Mouse (Mus musculus): ENCODE results near the gene Olfr661. TPM values are rescaled to one million over a fixed set of nuclear protein-coding genes. Genes with fewer than 3 reads are reported as not detected.

Gene Olfr661
- total RNA-seq (2021), result not detected

DNA sequence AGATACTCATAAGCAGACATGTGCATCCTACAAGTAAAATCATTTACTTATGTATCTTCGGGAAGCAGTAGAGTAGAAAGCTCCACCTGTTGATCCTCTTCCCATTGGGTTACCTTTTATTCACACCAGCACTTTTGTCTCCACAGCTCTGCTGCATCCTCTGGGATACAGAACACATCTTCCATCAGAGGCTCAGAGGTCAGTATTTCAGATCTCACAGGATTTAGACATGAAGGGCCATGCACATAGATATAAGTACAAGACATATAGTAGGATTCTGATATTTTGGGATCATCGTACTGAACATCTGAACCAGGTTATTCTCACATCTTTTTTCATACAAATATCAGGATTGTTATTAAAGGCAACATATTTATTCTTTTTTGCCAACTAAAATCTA, at the start of gene Olfr661:
Gene Olfr661 (plus strand): TSS at position 301 of the 400 bp plus-strand sequence.
- DNase-seq, result no peak
- intact Hi-C loops (cut with DNase I), result no loop called here

GRCm38 (mm10) chr7:104646841-104647482, 39.3 kb upstream of the Olfr661 start, which contains the start of gene Olfr658:
Gene Olfr658, minus strand, starts transcription at chr7:104647305.
- peak; percentile 46 for DNase-seq
- intact Hi-C loops (cut with DNase I), result no loop called here

DNA sequence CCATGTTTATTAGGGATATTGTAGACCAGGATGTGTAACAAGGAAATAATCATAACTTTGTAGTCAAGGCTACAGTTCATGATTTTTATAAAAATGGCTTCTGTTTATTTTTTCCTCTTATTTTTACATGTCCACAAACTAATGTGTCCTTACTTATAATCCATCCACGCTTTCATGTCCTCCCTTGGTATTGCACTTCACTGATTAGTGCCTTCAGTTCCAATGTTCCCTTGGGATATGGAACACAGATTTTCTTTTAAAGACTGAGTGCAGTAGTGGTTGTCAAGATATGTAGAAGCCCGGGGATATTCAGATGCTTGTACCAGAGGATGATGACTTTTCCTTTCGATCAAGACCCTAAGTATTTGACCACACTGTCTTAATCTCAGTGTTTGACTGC, 19.8 kb upstream of the Olfr661 start, which contains the start of gene Olfr659:
Gene Olfr659 (plus strand): TSS at position 301 of the 400 bp plus-strand sequence.
- no peak for DNase-seq
- intact Hi-C loops (cut with DNase I), result no loop called here

Other genes with a start within 250 kb of the Olfr661 start
- gene Trim30a, start 221.3 kb upstream of the Olfr661 start, total RNA-seq (2021), result under 1 TPM; 0.52 to 0.56 TPM
- under 1 TPM in 1 of 2 experiments, not detected in 1; 0.30 TPM for gene Trim30d, start 178.7 kb upstream of the Olfr661 start, total RNA-seq (2021)
- gene Olfr651, start 136.4 kb upstream of the Olfr661 start, total RNA-seq (2021), result not detected
- not detected for gene Olfr652, start 125.6 kb upstream of the Olfr661 start, total RNA-seq (2021)
- gene Olfr653, start 109.2 kb upstream of the Olfr661 start, total RNA-seq (2021), result not detected
- not detected for gene Olfr654, start 99.5 kb upstream of the Olfr661 start, total RNA-seq (2021)
- not detected for gene Olfr655, start 84.7 kb upstream of the Olfr661 start, total RNA-seq (2021)
- gene Olfr656, start 72.5 kb upstream of the Olfr661 start, total RNA-seq (2021), result under 1 TPM in 1 of 2 experiments, not detected in 1; 0.08 TPM
- not detected for gene Olfr657, start 61.7 kb upstream of the Olfr661 start, total RNA-seq (2021)
- gene Olfr658, start 39.2 kb upstream of the Olfr661 start, total RNA-seq (2021), result not detected
- not detected for gene Olfr659, start 19.7 kb upstream of the Olfr661 start, total RNA-seq (2021)
- not detected for gene Usp17le, start 91.0 kb downstream of the Olfr661 start, total RNA-seq (2021)
- gene Usp17lb, start 156.1 kb downstream of the Olfr661 start, total RNA-seq (2021), result not detected
- not detected for gene Usp17la, start 170.5 kb downstream of the Olfr661 start, total RNA-seq (2021)
- not detected for gene Olfr665, start 191.5 kb downstream of the Olfr661 start, total RNA-seq (2021)
- not detected for gene Olfr666, start 209.5 kb downstream of the Olfr661 start, total RNA-seq (2021)
- gene Olfr667, start 235.0 kb downstream of the Olfr661 start, total RNA-seq (2021), result not detected
- not detected for gene Olfr668, start 241.6 kb downstream of the Olfr661 start, total RNA-seq (2021)
- gene Olfr669, start 247.7 kb downstream of the Olfr661 start, total RNA-seq (2021), result not detected